Mouse (Mus musculus) kidney, embryonic 16.5 days (tissue): Measurements from ENCODE around the gene Shd. TPM values are rescaled to one million over a fixed set of nuclear protein-coding genes. Genes with fewer than 3 reads are reported as not detected.

Experiments used
- ATAC-seq: fragments of 200-750 bp; cut with Nextera tagmentation; 2 replicates; pipeline ENCODE4 v1.8.0; 2017; ENCODE audit warnings: moderate TSS enrichment; ENCODE audit not compliant: low FRiP score, low TSS enrichment
- H3K27ac ChIP-seq: fragments of 300-500 bp; sonication (generic); 2 replicates; pipeline ENCODE4 v1.5.1; 2014; ENCODE audit warnings: low read length
- H3K27me3 ChIP-seq: fragments of 300-500 bp; sonication (generic); 2 replicates; pipeline ENCODE4 v1.6.1; 2014; ENCODE audit warnings: low read length, control low read depth, mixed read lengths; ENCODE audit not compliant: insufficient read depth
- H3K36me3 ChIP-seq: fragments of 300-500 bp; sonication (generic); 2 replicates; pipeline ENCODE4 v1.6.1; 2014; ENCODE audit warnings: low read length, control low read depth, mixed read lengths; ENCODE audit not compliant: insufficient read depth
- H3K4me1 ChIP-seq: fragments of 300-500 bp; sonication (generic); 2 replicates; pipeline ENCODE4 v1.6.1; 2014; ENCODE audit warnings: low read length, control low read depth, mixed read lengths; ENCODE audit not compliant: insufficient read depth
- H3K4me2 ChIP-seq: fragments of 300-500 bp; sonication (generic); replicated peaks from 2 replicates; pipeline ENCODE4 v1.6.1; 2014; ENCODE audit warnings: low read depth, low read length
- H3K4me3 ChIP-seq: fragments of 300-500 bp; sonication (generic); 2 replicates; pipeline ENCODE4 v1.5.1; 2014; ENCODE audit warnings: mild to moderate bottlenecking, low read length
- H3K9ac ChIP-seq: fragments of 300-500 bp; sonication (generic); replicated peaks from 2 replicates; pipeline ENCODE4 v1.6.1; 2014; ENCODE audit warnings: low read length
- H3K9me3 ChIP-seq: fragments of 300-500 bp; sonication (generic); 2 replicates; pipeline ENCODE4 v1.6.1; 2016; ENCODE audit warnings: low read length, control low read depth
- WGBS: fragments of 180-500 bp; shearing (Covaris S2); extraction: QIAGEN DNeasy Blood & Tissue Kit; methylation state at CpG from one replicate; pipeline ENCODE4 v1.1.7; 2014; 5-methylcytosine and 5-hydroxymethylcytosine counted together
- polyA plus RNA-seq: library from polyadenylated mRNA; unstranded; fragments of >200 nt; fragmentation: Nextera tagmentation; extraction: Ambion mirVana; gene quantifications from 2 replicates; pipeline ENCODE4 v1.2.1, GENCODE M21; 2015

The Shd gene
- polyA plus RNA-seq, 1 experiment from 2014 or later, result 41.6 TPM

GRCm38 (mm10) chr17:55957726-55958583 is 12.3 kb upstream of the Shd start:
- no peak for ATAC-seq

DNA sequence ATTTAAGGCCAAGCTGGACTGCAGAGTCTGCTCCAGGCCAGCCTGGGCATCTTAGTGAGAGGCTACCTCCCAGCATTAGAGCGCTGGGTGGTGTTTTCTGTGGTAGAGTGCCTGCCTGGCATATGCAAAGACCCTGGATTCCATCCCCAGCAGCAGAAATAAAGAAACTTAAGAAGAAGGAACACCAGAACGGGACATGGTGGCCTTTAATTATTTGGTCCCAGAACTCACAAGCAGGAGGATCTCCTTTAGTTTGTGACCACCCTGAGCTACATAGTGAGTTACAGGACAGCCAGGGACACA is 11.7 kb upstream of the Shd start:
- Histone ChIP-seq H3K4me3 (peak overlapping the region; percentile 66), H3K36me3 (peaks cover 12% of the 10 kb centered on the region), H3K9me3 (no peaks in the 10 kb centered on the region)

More at GRCm38 (mm10) chr17:55957726-55958583, 12.3 kb upstream of the Shd start:
- H3K27ac ChIP-seq, result peak overlapping the region; percentile 73
- no peaks in the 10 kb centered on the region for H3K9me3 ChIP-seq
- 82% methylated on average over 13 of the region's 13 CpGs for whole genome bisulfite sequencing
- peak overlapping the region; percentile 66 for H3K4me3 ChIP-seq
- H3K4me2 ChIP-seq, result peak overlapping the region; percentile 74
- peaks cover 20% of the 10 kb centered on the region for H3K4me1 ChIP-seq
- H3K36me3 ChIP-seq, result peaks cover 12% of the 10 kb centered on the region
- peak overlapping the region; percentile 81 for H3K9ac ChIP-seq
- H3K27me3 ChIP-seq, result peaks cover 4% of the 10 kb centered on the region; the same call in 1 of the 2 replicates

DNA sequence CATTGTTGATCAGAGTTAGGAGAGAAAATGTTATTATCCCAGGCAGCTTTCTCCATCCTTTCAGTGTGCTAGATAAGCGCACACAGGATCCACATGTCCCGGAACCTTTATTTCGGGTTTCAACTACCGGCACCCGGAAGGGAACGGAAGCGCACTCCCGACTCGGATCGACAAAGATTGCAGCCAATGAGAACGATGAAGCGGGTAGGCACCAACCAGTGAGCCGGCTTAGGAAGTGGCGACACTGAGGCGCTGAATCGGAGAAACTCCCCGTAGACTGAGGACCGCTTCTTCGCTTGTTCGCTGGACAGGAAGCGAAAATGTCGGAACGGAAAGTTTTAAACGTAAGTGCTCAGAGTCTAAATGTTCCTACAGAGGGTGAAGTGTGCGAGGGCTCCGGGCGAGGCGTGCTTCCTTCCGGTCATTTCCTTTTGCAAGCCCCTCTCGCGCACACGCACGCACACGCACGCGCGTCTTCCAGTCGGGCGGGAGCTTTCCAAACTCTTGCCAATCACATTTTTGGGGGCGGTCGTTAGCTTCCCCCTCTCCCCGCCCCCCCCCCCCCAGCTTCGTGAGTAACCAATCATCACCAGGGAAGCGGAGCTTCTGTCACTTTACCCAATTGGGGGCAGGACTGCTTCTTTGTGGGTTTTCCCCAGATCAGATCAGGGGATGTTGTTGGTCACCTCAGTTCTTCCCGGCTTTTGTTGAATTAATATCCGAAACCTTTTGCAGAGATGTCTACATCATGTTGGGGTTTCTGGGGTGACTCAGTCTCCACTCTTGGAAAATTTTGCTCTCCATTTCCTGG is 11.1 kb upstream of the Shd start, which contains the start of gene Yju2:
Gene Yju2 (plus strand): TSS at position 182 of the 811 bp plus-strand sequence.
- peak within 1 kb of the TSS; percentile 74 for H3K4me2 ChIP-seq
- H3K9ac ChIP-seq, result peak within 1 kb of the TSS; percentile 81
- H3K27ac ChIP-seq, result peak within 1 kb of the TSS; percentile 99
- ATAC-seq, result peak; percentile 94
- no peaks in the 10 kb centered on the region for H3K9me3 ChIP-seq
- peak within 1 kb of the TSS; percentile 66 for H3K4me3 ChIP-seq
- peaks cover 20% of the 10 kb centered on the region for H3K4me1 ChIP-seq
- H3K36me3 ChIP-seq, result peaks cover 12% of the 10 kb centered on the region
- peaks cover 4% of the 10 kb centered on the region; the same call in 1 of the 2 replicates for H3K27me3 ChIP-seq
- whole genome bisulfite sequencing, result under 1% methylated on average over 45 of the region's 46 CpGs

More for the DNA sequence above, 11.7 kb upstream of the Shd start:
- H3K9ac ChIP-seq, result peak overlapping the region; percentile 81
- peaks cover 20% of the 10 kb centered on the region for H3K4me1 ChIP-seq
- WGBS, result 35% methylated on average over 2 of the region's 2 CpGs
- H3K27me3 ChIP-seq, result peaks cover 4% of the 10 kb centered on the region; the same call in 1 of the 2 replicates
- H3K27ac ChIP-seq, result peak overlapping the region; percentile 73
- no peak for ATAC-seq
- H3K4me2 ChIP-seq, result peak overlapping the region; percentile 74

DNA sequence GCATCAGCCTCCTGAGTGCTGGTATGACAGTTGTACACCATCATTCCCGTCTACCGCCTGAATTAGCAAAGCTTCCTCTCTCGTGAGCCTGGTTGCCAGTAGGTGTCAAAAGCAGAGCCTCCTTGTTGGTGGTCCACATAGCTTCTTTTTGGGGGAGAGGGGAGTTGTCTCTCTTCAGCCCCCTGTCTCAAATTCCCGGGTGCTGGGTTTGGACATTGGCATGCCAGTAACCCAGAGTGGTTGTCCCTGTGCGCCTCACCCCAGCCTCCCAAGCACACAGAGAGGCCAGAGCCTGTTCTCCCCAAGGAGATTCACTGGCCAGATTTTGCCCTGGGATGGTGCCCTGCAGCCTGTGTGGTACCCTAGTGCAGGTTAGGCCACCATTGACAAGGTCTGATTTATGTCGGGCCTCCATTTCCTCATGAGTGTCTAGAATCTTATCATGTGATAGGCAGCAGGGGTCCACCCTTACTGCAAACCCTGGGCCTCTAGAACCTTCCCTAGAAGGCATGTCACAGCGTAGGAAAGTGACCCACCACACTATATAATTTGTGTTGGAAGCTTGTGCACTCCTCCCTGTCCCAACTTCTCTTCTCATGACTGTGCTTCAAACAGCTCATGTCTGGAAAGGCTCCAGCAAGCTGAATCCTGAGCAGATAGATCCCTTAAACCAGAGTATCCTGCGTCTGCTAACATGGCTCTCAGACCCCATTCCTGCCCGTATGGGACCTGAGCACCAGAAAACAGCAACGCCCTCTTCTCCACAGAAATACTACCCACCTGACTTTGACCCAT is 10.1 kb upstream of the Shd start:
- Histone ChIP-seq H3K27ac (no peak overlapping the region), H3K4me3 (peak overlapping the region; percentile 66), H3K4me1 (peaks cover 20% of the 10 kb centered on the region), H3K4me2 (peak overlapping the region; percentile 74), H3K27me3 (0 out of 2 replicates have a peak, but pooled peaks cover under 1% of the 10 kb centered on the region), H3K9ac (peak overlapping the region; percentile 60), H3K36me3 (peaks cover 20% of the 10 kb centered on the region), H3K9me3 (no peaks in the 10 kb centered on the region)
- ATAC-seq, result no peak
- 69% methylated on average over 10 of the region's 10 CpGs for WGBS

- H3K9ac ChIP-seq, result no peak overlapping the region
- peaks cover 21% of the 10 kb centered on the region for H3K36me3 ChIP-seq
- H3K4me3 ChIP-seq, result no peak overlapping the region
- no peaks in the 10 kb centered on the region for H3K9me3 ChIP-seq
- H3K4me1 ChIP-seq, result peaks cover 20% of the 10 kb centered on the region
- H3K4me2 ChIP-seq, result no peak overlapping the region
- no peaks in the 10 kb centered on the region for H3K27me3 ChIP-seq
- ATAC-seq, result no peak
- no peak overlapping the region for H3K27ac ChIP-seq
Measured at GRCm38 (mm10) chr17:55960791-55961190, 9.5 kb upstream of the Shd start.

GRCm38 (mm10) chr17:55961631-55962030 is 8.6 kb upstream of the Shd start:
- H3K4me1 ChIP-seq, result peaks cover 15% of the 10 kb centered on the region
- no peak overlapping the region for H3K4me2 ChIP-seq
- H3K9me3 ChIP-seq, result no peaks in the 10 kb centered on the region
- no peak overlapping the region for H3K27ac ChIP-seq
- peaks cover 24% of the 10 kb centered on the region for H3K36me3 ChIP-seq
- H3K27me3 ChIP-seq, result no peaks in the 10 kb centered on the region
- H3K4me3 ChIP-seq, result no peak overlapping the region
- no peak overlapping the region for H3K9ac ChIP-seq
- no peak for ATAC-seq
- 94% methylated on average over 7 of the region's 7 CpGs for WGBS

GRCm38 (mm10) chr17:55963171-55963570 is 7.1 kb upstream of the Shd start:
- 83% methylated on average over 14 of the region's 14 CpGs for WGBS
- H3K9ac ChIP-seq, result no peak overlapping the region
- no peaks in the 10 kb centered on the region for H3K27me3 ChIP-seq
- H3K4me3 ChIP-seq, result no peak overlapping the region
- no peaks in the 10 kb centered on the region for H3K9me3 ChIP-seq
- peaks cover 37% of the 10 kb centered on the region for H3K36me3 ChIP-seq
- peaks cover 15% of the 10 kb centered on the region for H3K4me1 ChIP-seq
- H3K27ac ChIP-seq, result no peak overlapping the region
- ATAC-seq, result no peak
- no peak overlapping the region for H3K4me2 ChIP-seq

DNA sequence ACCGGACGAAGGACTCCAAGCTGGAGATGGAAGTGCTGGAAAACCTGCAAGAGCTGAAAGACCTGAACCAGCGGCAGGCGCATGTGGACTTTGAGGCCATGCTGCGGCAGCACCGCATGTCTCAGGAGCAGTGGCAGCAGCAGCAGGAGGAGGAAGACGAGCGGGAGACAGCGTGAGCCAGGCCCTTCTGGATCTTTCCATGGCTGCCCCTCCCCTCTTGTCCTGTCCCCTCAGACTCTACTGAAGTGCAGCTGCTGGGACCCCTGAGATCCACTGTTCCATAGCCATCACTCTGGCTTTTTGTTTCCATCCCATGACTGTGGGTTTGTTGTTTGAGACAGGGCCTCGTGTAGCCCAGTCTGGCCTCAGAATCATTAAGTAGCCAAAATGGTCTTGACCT is 5.8 kb upstream of the Shd start:
- no peak overlapping the region for H3K27ac ChIP-seq
- no peak overlapping the region for H3K4me2 ChIP-seq
- H3K36me3 ChIP-seq, result peaks cover 37% of the 10 kb centered on the region
- no peak for ATAC-seq
- no peak overlapping the region for H3K4me3 ChIP-seq
- H3K9ac ChIP-seq, result no peak overlapping the region
- no peaks in the 10 kb centered on the region for H3K9me3 ChIP-seq
- no peaks in the 10 kb centered on the region for H3K27me3 ChIP-seq
- 92% methylated on average over 10 of the region's 10 CpGs for WGBS
- H3K4me1 ChIP-seq, result peaks cover 13% of the 10 kb centered on the region

GRCm38 (mm10) chr17:55964996-55965395 is 5.3 kb upstream of the Shd start:
- Histone ChIP-seq H3K9me3 (no peaks in the 10 kb centered on the region), H3K4me3 (no peak overlapping the region), H3K9ac (no peak overlapping the region), H3K4me2 (no peak overlapping the region), H3K27ac (peak overlapping the region; percentile 20; the same call in 1 of the 2 replicates), H3K27me3 (no peaks in the 10 kb centered on the region), H3K36me3 (peaks cover 37% of the 10 kb centered on the region), H3K4me1 (peaks cover 9% of the 10 kb centered on the region)
- ATAC-seq, result no peak
- WGBS, result 91% methylated on average over 9 of the region's 9 CpGs
